Mouse (Mus musculus) forebrain, embryonic 13.5 days (tissue): ENCODE results near the gene 2610318N02Rik. TPM values are rescaled to one million over a fixed set of nuclear protein-coding genes. Genes with fewer than 3 reads are reported as not detected.
A peak's percentile ranks its signal among the peaks of the same experiment; 100 is the strongest.

ENCODE experiments used
- ATAC-seq: fragments of 200-750 bp; cut with Nextera tagmentation; 2 replicates; pipeline ENCODE4 v1.8.0; 2017
- H3K27ac ChIP-seq: fragments of 300-500 bp; sonication (generic); 2 replicates; pipeline ENCODE4 v1.5.1; 2015; ENCODE audit warnings: inconsistent platforms, mild to moderate bottlenecking, moderate library complexity
- H3K27me3 ChIP-seq: fragments of 300-500 bp; sonication (generic); 2 replicates; pipeline ENCODE4 v1.6.1; 2015; ENCODE audit warnings: mild to moderate bottlenecking, inconsistent platforms
- H3K36me3 ChIP-seq: fragments of 300-500 bp; sonication (generic); 2 replicates; pipeline ENCODE4 v1.6.1; 2015; ENCODE audit warnings: mild to moderate bottlenecking, inconsistent platforms; ENCODE audit not compliant: poor library complexity, severe bottlenecking
- H3K4me1 ChIP-seq: fragments of 300-500 bp; sonication (generic); 2 replicates; pipeline ENCODE4 v1.6.1; 2015; ENCODE audit warnings: inconsistent platforms
- H3K4me2 ChIP-seq: fragments of 300-500 bp; sonication (generic); 2 replicates; pipeline ENCODE4 v1.6.1; 2015; ENCODE audit warnings: inconsistent platforms, mild to moderate bottlenecking, moderate library complexity
- H3K4me3 ChIP-seq: fragments of 300-500 bp; sonication (generic); 2 replicates; pipeline ENCODE4 v1.5.1; 2015; ENCODE audit warnings: mild to moderate bottlenecking, inconsistent platforms
- H3K9ac ChIP-seq: fragments of 300-500 bp; sonication (generic); 2 replicates; pipeline ENCODE4 v1.6.1; 2015; ENCODE audit warnings: mild to moderate bottlenecking, inconsistent platforms
- H3K9me3 ChIP-seq: fragments of 300-500 bp; sonication (generic); replicated peaks from 2 replicates; pipeline ENCODE4 v1.6.1; 2016; ENCODE audit warnings: inconsistent platforms
- WGBS: fragments of 180-500 bp; shearing (Covaris S2); methylation state at CpG from one replicate; pipeline ENCODE4 v1.1.7; 2015; 5-methylcytosine and 5-hydroxymethylcytosine counted together
- microRNA counts: library from miRNA; unstranded; fragments of <30 nt; microRNA quantifications from one replicate; lab custom pipeline; 2016
- microRNA-seq: library from miRNA; unstranded; fragments of <30 nt; microRNA quantifications from one replicate; pipeline ENCODE4, GENCODE M21; 2016
- polyA plus RNA-seq: library from polyadenylated mRNA; unstranded; fragments of >200 nt; fragmentation: Nextera tagmentation; extraction: Ambion mirVana; gene quantifications from 2 replicates; pipeline ENCODE4 v1.2.1, GENCODE M21; 2015

The 2610318N02Rik gene
- polyA plus RNA-seq, 1 experiment from 2014 or later = 64.8 TPM

DNA sequence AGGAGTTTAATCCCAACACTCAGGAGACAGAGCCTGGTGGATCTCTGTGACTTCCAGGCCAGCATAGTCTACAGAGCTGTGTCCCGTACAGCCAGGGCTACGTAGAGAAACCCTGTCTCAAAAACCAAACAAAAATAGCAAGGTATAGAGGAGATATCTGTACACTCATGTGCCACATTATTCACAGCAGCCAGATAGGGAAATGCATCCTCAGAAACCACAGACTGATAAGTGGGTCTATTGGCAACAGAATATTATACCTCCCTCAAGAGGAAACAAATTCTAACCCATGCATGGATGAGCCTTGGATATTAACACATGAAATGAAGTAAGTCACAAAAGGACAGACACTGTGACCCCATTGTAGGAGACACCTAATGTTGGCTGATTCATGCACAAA, 57.4 kb downstream of the 2610318N02Rik start:
- H3K27me3 ChIP-seq = no peaks in the 10 kb centered on the region
- no peak overlapping the region for H3K9ac ChIP-seq
- no peaks in the 10 kb centered on the region; the same call in 1 of the 2 replicates for H3K9me3 ChIP-seq
- no peak overlapping the region for H3K27ac ChIP-seq
- WGBS = 92% methylated on average over 2 of the region's 2 CpGs
- ATAC-seq = no peak
- H3K4me2 ChIP-seq = no peak overlapping the region
- peaks cover 19% of the 10 kb centered on the region for H3K4me1 ChIP-seq
- H3K36me3 ChIP-seq = peaks cover 6% of the 10 kb centered on the region; the same call in 1 of the 2 replicates
- H3K4me3 ChIP-seq = no peak overlapping the region

MicroRNA genes within 50 kb of the gene (microRNA counts, 519-probe panel; counts per million panel counts)
- microRNA mmu-miR-130b (lab: Ali Mortazavi, UCI) = 5,460 counts per million, percentile 94 among the panel's probes with 10 or more counts
- 3,939 counts per million, percentile 77 among the panel's probes with 10 or more counts for microRNA mmu-miR-301b (lab: Ali Mortazavi, UCI)

Small RNA genes lying within 50 kb of the gene (microRNA-seq; reads per million reads assigned to microRNA genes)
- gene Mir130b (10,180 reads per million, percentile 96 among the genes with 10 or more reads in this experiment), gene Mir301b (235 reads per million, percentile 60 among the genes with 10 or more reads in this experiment)

Other genes with a start within 250 kb of the 2610318N02Rik start
- gene Ppm1f, start 228.7 kb downstream of the 2610318N02Rik start, polyA plus RNA-seq = 22.8 and 26.8 TPM in 2 replicates
- 172 and 177 TPM in 2 replicates for gene Mapk1, start 141.8 kb downstream of the 2610318N02Rik start, polyA plus RNA-seq
- 145 and 151 TPM in 2 replicates for gene Ypel1, start 55.5 kb downstream of the 2610318N02Rik start, polyA plus RNA-seq
- gene Ppil2, start 13.9 kb downstream of the 2610318N02Rik start, polyA plus RNA-seq = 153 and 165 TPM in 2 replicates
- 54.6 and 57.5 TPM in 2 replicates for gene Sdf2l1, start 7.2 kb upstream of the 2610318N02Rik start, polyA plus RNA-seq
- 11.1 and 12.8 TPM in 2 replicates for gene Ydjc, start 19.5 kb upstream of the 2610318N02Rik start, polyA plus RNA-seq
- gene Ccdc116, start 22.1 kb upstream of the 2610318N02Rik start, polyA plus RNA-seq = 0.53 and 0.93 TPM in 2 replicates
- gene Ube2l3, start 77.5 kb upstream of the 2610318N02Rik start, polyA plus RNA-seq = 359 and 360 TPM in 2 replicates
- 1.4 and 1.9 TPM in 2 replicates for gene Rimbp3, start 83.4 kb upstream of the 2610318N02Rik start, polyA plus RNA-seq
- gene Hic2, start 108.4 kb upstream of the 2610318N02Rik start, polyA plus RNA-seq = 7.2 and 9.0 TPM in 2 replicates
- 14.2 and 15.4 TPM in 2 replicates for gene Tmem191c, start 150.9 kb upstream of the 2610318N02Rik start, polyA plus RNA-seq
- gene Serpind1, start 206.2 kb upstream of the 2610318N02Rik start, polyA plus RNA-seq = 0.36 and 0.48 TPM in 2 replicates